Mouse (Mus musculus): ENCODE data around the gene Sacm1l.

The Sacm1l gene

GRCm38 (mm10) chr9:123577360-123578192 lies 48.0 kb downstream of the Sacm1l start:
- DNase-seq (ENCODE audit: low read depth, low spot score), result no peak

- no peak for DNase-seq (ENCODE audit: low read depth, low spot score)
Measured at GRCm38 (mm10) chr9:123589240-123589910, 59.8 kb downstream of the Sacm1l start.

GRCm38 (mm10) chr9:123595194-123595593 lies 65.6 kb downstream of the Sacm1l start:
- DNase-seq (ENCODE audit: low read depth, low spot score), result no peak

GRCm38 (mm10) chr9:123596910-123597309 lies 67.4 kb downstream of the Sacm1l start:
- no peak for DNase-seq (ENCODE audit: low read depth, low spot score)

GRCm38 (mm10) chr9:123597376-123597775 lies 67.8 kb downstream of the Sacm1l start:
- no peak for DNase-seq (ENCODE audit: low read depth, low spot score)

- DNase-seq (ENCODE audit: low read depth, low spot score), result no peak
Measured at GRCm38 (mm10) chr9:123601529-123601928, 72.0 kb downstream of the Sacm1l start.

- no peak for DNase-seq (ENCODE audit: low read depth, low spot score)
Measured at GRCm38 (mm10) chr9:123620311-123621098, 90.9 kb downstream of the Sacm1l start.

- no peak for DNase-seq (ENCODE audit: low read depth, low spot score)
Measured at GRCm38 (mm10) chr9:123624741-123625140, 95.2 kb downstream of the Sacm1l start.

- DNase-seq (ENCODE audit: low read depth, low spot score), result no peak
Measured at GRCm38 (mm10) chr9:123625821-123626220, 96.3 kb downstream of the Sacm1l start.

GRCm38 (mm10) chr9:123631666-123632065 lies 102.1 kb downstream of the Sacm1l start:
- no peak for DNase-seq (ENCODE audit: low read depth, low spot score)

- DNase-seq (ENCODE audit: low read depth, low spot score), result no peak
Measured at GRCm38 (mm10) chr9:123632281-123632680, 102.7 kb downstream of the Sacm1l start, which contains the start of gene Slc6a20b. Gene Slc6a20b, minus strand, starts transcription at chr9:123632565.

GRCm38 (mm10) chr9:123632993-123633392 lies 103.4 kb downstream of the Sacm1l start:
- no peak for DNase-seq (ENCODE audit: low read depth, low spot score)

- DNase-seq (ENCODE audit: low read depth, low spot score), result no peak
Measured at GRCm38 (mm10) chr9:123636771-123637170, 107.2 kb downstream of the Sacm1l start.

- DNase-seq (ENCODE audit: low read depth, low spot score), result no peak
Measured at GRCm38 (mm10) chr9:123638231-123638630, 108.7 kb downstream of the Sacm1l start.

GRCm38 (mm10) chr9:123638668-123639089 lies 109.1 kb downstream of the Sacm1l start:
- peak; percentile 56 for DNase-seq (ENCODE audit: low read depth, low spot score)

- DNase-seq (ENCODE audit: low read depth, low spot score), result no peak
Measured at GRCm38 (mm10) chr9:123640106-123640505, 110.5 kb downstream of the Sacm1l start.

All from CD4-positive, CD25-positive, alpha-beta regulatory T cell, adult 2 months (primary cell).